Mouse (Mus musculus) E14TG2a.4 (cell line): ENCODE data around the gene Tmem131l.

Experiments used
- CTCF ChIP-seq: conservative IDR thresholded peaks from 2 replicates; pipeline ENCODE4 v1.5.1; 2014; ENCODE audit warnings: low read length
- NANOG ChIP-seq: IDR thresholded peaks from 2 replicates; pipeline ENCODE4 v1.6.1; 2014; ENCODE audit warnings: borderline replicate concordance, low read length, mixed read lengths
- POU5F1 ChIP-seq: IDR thresholded peaks from 2 replicates; pipeline ENCODE4 v1.6.1; 2014; ENCODE audit warnings: low read length, borderline replicate concordance

DNA sequence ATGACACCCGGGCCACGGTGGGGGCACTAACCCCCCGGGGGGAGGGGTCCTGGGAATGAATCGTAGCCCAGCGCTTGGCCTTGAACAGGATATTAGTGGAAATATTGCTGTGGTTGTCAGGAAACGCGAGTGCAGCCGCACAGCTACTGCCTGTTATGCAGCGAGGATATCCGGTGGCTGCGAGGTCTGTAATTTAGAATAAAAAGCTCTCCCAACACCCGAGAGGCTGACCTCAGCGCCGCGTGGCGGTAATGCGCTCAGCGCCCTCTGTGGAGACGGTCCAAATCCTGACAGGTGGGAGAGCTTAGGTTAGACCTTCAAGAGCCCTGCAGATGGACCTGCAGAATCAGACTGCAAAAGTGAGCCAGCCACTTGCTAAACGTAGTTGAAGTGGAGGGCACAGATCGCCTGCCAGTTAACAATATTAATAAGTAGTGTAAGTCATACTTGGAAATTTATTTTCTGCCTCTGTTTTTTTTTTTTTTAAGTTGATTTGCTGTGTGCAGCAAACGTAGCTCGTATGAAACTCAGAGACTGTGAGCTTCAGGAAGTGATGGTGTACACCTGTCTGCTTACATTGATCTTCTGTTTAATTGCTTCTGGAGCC, 604 bp upstream of the Tmem131l start:
- TF ChIP-seq CTCF, result no peak
- no peak for TF ChIP-seq NANOG
- TF ChIP-seq POU5F1, result no peak
